Mouse (Mus musculus) lung, adult 2 months (tissue): ENCODE results near the gene Map4k2.

ENCODE experiments used
- CTCF ChIP-seq: fragments of 200-500 bp; IDR thresholded peaks from 2 replicates; pipeline ENCODE4 v1.5.1; 2011; ENCODE audit warnings: mild to moderate bottlenecking, low read length, control low read depth; ENCODE audit not compliant: insufficient read depth
- POLR2A ChIP-seq: fragments of 200-500 bp; IDR thresholded peaks from 2 replicates; pipeline ENCODE4 v1.6.1; 2011; ENCODE audit warnings: low read depth, mild to moderate bottlenecking, control low read depth, low read length, borderline replicate concordance; ENCODE audit errors: extremely low read depth

DNA sequence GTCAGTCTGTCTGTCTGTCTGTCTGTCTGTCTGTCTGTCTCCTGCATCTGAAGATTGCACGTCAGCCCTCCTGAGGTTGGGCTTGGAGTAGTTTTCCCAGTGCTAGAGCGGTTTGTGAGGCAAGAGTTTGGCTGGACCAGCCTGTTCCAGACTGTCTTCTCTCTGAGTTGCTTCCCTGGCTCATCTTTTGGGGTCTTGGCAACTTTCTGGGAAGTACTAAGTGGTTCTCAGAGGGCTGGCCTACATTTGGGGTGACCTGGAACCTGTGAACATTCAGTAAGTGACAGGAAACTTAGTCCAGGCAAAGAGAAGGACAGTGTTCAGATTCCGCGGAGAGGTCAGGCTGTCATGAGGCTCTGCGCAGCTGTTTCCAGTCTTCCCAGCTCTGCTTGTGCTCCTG lies 48.7 kb upstream of the Map4k2 start:
- TF ChIP-seq CTCF (no peak), POLR2A (no peak)
